Mouse (Mus musculus) forebrain, embryonic 13.5 days (tissue): ENCODE data around the gene Mkrn2os. TPM values are rescaled to one million over a fixed set of nuclear protein-coding genes. Genes with fewer than 3 reads are reported as not detected.

Source experiments
- ATAC-seq: fragments of 200-750 bp; cut with Nextera tagmentation; 2 replicates; pipeline ENCODE4 v1.8.0; 2017
- H3K27ac ChIP-seq: fragments of 300-500 bp; sonication (generic); 2 replicates; pipeline ENCODE4 v1.5.1; 2015; ENCODE audit warnings: inconsistent platforms, mild to moderate bottlenecking, moderate library complexity
- H3K27me3 ChIP-seq: fragments of 300-500 bp; sonication (generic); 2 replicates; pipeline ENCODE4 v1.6.1; 2015; ENCODE audit warnings: mild to moderate bottlenecking, inconsistent platforms
- H3K36me3 ChIP-seq: fragments of 300-500 bp; sonication (generic); 2 replicates; pipeline ENCODE4 v1.6.1; 2015; ENCODE audit warnings: mild to moderate bottlenecking, inconsistent platforms; ENCODE audit not compliant: poor library complexity, severe bottlenecking
- H3K4me1 ChIP-seq: fragments of 300-500 bp; sonication (generic); 2 replicates; pipeline ENCODE4 v1.6.1; 2015; ENCODE audit warnings: inconsistent platforms
- H3K4me2 ChIP-seq: fragments of 300-500 bp; sonication (generic); 2 replicates; pipeline ENCODE4 v1.6.1; 2015; ENCODE audit warnings: inconsistent platforms, mild to moderate bottlenecking, moderate library complexity
- H3K4me3 ChIP-seq: fragments of 300-500 bp; sonication (generic); 2 replicates; pipeline ENCODE4 v1.5.1; 2015; ENCODE audit warnings: mild to moderate bottlenecking, inconsistent platforms
- H3K9ac ChIP-seq: fragments of 300-500 bp; sonication (generic); 2 replicates; pipeline ENCODE4 v1.6.1; 2015; ENCODE audit warnings: mild to moderate bottlenecking, inconsistent platforms
- H3K9me3 ChIP-seq: fragments of 300-500 bp; sonication (generic); replicated peaks from 2 replicates; pipeline ENCODE4 v1.6.1; 2016; ENCODE audit warnings: inconsistent platforms
- WGBS: fragments of 180-500 bp; shearing (Covaris S2); methylation state at CpG from one replicate; pipeline ENCODE4 v1.1.7; 2015; 5-methylcytosine and 5-hydroxymethylcytosine counted together
- polyA plus RNA-seq: library from polyadenylated mRNA; unstranded; fragments of >200 nt; fragmentation: Nextera tagmentation; extraction: Ambion mirVana; gene quantifications from 2 replicates; pipeline ENCODE4 v1.2.1, GENCODE M21; 2015

The Mkrn2os gene
- polyA plus RNA-seq, 1 experiment from 2014 or later: 0.30 TPM

DNA sequence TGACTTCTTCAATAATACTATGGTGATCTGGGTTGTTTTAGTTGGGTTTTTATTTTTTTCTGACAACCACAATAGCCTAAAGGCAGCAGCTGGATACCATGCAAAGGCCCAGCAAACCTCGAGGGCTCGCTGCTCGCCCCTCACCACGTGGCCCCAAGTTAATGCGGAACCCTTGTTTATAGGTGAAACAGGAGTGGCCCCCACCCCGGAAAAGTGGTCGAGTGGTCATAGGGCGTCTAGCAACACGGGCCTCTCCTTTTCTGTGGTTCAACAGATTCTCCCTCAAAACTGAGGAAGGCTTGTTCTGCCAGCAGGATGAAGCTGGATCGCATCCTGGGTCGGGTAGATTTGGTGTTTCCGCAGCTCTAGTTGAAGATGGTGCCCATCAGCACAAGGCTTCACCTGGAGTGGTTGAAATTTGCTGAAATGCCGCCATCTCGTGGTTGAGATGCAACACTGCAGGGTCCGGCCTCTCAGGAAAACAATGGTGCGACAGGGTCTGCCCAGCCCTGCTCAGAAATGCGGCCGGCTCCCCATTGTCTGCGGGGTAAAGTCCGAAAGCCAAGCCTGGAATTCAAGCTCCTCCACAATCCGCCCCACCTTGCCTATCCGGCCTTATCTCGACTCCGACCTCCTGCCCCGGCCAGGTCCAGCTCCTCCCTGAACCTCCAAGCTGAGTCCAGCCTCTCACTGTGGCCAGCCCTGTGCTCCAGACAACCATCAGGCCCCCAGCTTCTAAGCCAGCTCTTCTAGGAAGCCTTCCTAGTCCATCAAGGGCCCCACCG is 53.5 kb downstream of the Mkrn2os start:
- no peak overlapping the region for H3K27ac ChIP-seq
- H3K9me3 ChIP-seq: no peaks in the 10 kb centered on the region
- peak overlapping the region; percentile 67 for H3K9ac ChIP-seq
- H3K4me1 ChIP-seq: peaks cover 3% of the 10 kb centered on the region; the same call in 1 of the 2 replicates
- WGBS: 19% methylated on average over 26 of the region's 26 CpGs
- H3K36me3 ChIP-seq: no peaks in the 10 kb centered on the region
- peak overlapping the region; percentile 30 for H3K4me3 ChIP-seq
- H3K4me2 ChIP-seq: peak overlapping the region; percentile 59
- peak; percentile 85 for ATAC-seq
- no peaks in the 10 kb centered on the region for H3K27me3 ChIP-seq

DNA sequence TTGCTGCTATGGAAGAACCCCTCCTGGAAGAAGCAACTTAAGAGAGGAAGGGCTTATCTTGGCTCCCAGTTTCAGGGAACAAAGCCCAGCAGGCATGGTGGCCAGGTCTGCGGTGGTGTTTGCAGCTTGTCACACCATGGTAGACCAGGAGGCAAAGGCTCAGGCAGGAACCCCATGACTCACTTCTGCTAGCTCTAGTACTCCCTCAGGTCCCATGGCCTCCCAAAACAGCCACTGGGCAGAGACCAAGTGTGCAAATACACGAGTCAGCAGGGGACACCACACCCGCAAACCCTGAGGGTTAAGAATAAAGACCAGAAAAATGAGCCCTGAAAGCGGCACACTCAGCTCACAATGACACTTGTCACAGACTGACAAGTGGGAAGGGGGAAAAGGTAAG is 56.2 kb downstream of the Mkrn2os start:
- H3K36me3 ChIP-seq: no peaks in the 10 kb centered on the region
- no peak for ATAC-seq
- no peak overlapping the region for H3K4me2 ChIP-seq
- no peak overlapping the region for H3K4me3 ChIP-seq
- 65% methylated on average over 4 of the region's 4 CpGs for WGBS
- H3K9me3 ChIP-seq: no peaks in the 10 kb centered on the region
- H3K9ac ChIP-seq: no peak overlapping the region
- no peak overlapping the region for H3K27ac ChIP-seq
- H3K4me1 ChIP-seq: no peaks in the 10 kb centered on the region
- H3K27me3 ChIP-seq: no peaks in the 10 kb centered on the region

DNA sequence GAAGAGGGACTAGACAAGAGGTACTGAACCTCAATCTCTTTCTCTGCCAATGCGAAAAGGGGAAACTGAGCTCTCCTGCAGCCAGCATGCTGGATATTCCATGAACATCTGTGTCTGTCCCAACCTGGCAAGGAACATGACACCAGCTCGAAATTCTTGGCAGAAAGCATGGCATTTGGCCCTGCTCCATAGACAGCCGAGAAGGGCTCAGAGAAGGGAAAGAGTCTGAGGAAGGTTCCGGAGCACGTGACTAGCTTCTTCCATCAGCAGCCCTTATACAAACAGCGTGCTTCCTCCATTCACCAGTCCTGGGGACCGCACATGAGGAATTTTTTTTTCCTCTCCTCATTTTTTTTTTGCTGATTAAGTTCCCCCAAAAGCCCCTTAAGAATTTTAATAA is 57.8 kb downstream of the Mkrn2os start:
- H3K9ac ChIP-seq: no peak overlapping the region
- WGBS: 68% methylated on average over 7 of the region's 7 CpGs
- no peaks in the 10 kb centered on the region for H3K9me3 ChIP-seq
- no peak overlapping the region for H3K4me2 ChIP-seq
- H3K36me3 ChIP-seq: no peaks in the 10 kb centered on the region
- peak; percentile 26; the same call in 1 of the 2 replicates for ATAC-seq
- H3K4me3 ChIP-seq: no peak overlapping the region
- H3K27ac ChIP-seq: no peak overlapping the region
- H3K27me3 ChIP-seq: no peaks in the 10 kb centered on the region
- H3K4me1 ChIP-seq: no peaks in the 10 kb centered on the region

Other genes starting within 250 kb of the Mkrn2os start
- not detected in 2 replicates for gene Pparg, start 231.6 kb downstream of the Mkrn2os start, polyA plus RNA-seq
- gene Tsen2, start 47.9 kb downstream of the Mkrn2os start, polyA plus RNA-seq: 35.0 and 36.9 TPM in 2 replicates
- 30.4 and 35.0 TPM in 2 replicates for gene Mkrn2, start 9.3 kb upstream of the Mkrn2os start, polyA plus RNA-seq
- gene Raf1, start 84.1 kb upstream of the Mkrn2os start, polyA plus RNA-seq: 137 and 156 TPM in 2 replicates
- 0.78 and 0.84 TPM in 2 replicates for gene Tmem40, start 169.8 kb upstream of the Mkrn2os start, polyA plus RNA-seq
- gene Cand2, start 182.0 kb upstream of the Mkrn2os start, polyA plus RNA-seq: 23.8 and 26.5 TPM in 2 replicates
- gene Rpl32, start 216.2 kb upstream of the Mkrn2os start, polyA plus RNA-seq: 1,595 and 1,910 TPM in 2 replicates
- gene Efcab12, start 245.8 kb upstream of the Mkrn2os start, polyA plus RNA-seq: 1.7 and 1.9 TPM in 2 replicates